Mouse (Mus musculus) WW6 (cell line): Measurements from ENCODE around the gene 9130023H24Rik.

Experiments used
- DNase-seq: peaks from one replicate; pipeline ENCODE4 v3.0.0-alpha.2; 2013; ENCODE audit warnings: low read depth, low spot score

The 9130023H24Rik gene

GRCm38 (mm10) chr7:128246496-128247391 is 8.9 kb upstream of the 9130023H24Rik start, which contains the start of gene Tgfb1i1:
TSS of gene Tgfb1i1 (plus strand) at chr7:128246812.
- no peak for DNase-seq

DNA sequence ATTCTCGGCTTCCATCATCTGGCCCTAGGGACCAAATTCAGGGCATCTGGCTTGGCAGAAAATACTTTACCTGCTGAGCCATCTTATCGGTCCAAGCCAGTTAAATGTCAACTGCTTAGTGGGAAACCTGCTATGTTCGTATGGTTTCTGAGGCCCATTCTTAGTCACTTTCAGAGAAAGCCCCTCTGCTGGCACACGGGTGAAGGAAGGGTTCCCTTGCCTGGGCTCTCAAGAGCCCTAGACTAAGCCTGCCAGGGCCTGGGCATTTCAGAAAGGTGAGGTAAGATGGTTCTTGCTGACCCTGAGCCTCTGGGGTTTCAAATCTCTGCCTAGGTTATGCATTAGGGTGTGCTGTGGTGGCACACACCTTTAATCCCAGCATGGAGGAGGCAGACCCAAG is 7.7 kb upstream of the 9130023H24Rik start:
- DNase-seq: no peak

DNA sequence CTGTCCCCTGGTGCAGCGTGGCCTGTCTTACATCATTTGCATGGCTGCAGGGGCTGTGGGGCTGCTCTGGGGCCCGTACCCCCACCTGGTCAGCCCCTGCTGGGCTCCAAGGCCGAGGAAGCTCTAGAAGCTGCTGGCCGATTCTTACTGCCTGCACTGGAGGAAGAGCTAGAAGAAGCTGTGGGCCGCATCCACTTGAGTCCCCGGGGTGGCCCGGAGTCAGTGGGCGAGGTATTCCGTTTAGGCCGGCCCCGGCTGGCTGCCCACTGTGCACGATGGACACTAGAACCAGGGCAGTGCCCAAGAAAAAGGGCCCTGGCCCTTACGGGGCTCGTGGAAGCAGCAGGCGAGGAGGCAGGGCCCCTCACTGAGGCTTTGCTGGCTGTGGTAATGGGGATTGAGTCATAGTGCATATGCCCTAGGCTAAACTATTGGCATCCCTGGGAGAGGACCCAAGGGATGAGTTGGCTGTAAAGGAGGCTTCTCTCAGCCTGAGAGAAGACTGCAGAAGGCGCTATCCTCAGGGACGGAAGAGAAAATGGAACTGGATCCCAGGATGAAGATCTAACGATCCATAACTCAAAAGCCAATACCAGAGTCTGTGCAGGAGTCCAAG is 6.7 kb upstream of the 9130023H24Rik start:
- DNase-seq: no peak

DNA sequence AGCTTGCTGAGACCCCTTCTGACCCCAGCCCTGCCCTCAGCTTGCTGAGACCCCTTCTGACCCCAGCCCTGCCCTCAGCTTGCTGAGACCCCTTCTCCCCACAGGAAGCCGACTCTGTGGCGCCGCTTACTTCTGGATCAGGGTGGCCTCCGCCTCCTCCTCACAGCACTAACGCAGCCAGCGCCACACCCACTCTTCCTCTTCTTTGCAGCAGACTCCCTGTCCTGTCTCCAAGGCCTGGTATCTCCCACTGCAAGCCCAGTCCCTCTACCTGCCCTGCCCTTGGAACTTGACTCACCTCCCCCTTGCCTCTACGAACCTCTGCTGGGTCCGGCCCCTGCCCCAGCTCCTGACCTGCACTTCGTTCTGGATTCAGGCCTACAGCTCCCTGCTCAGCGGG is 6.1 kb upstream of the 9130023H24Rik start:
- no peak for DNase-seq

GRCm38 (mm10) chr7:128242331-128242730 is 4.5 kb upstream of the 9130023H24Rik start:
- DNase-seq: no peak

GRCm38 (mm10) chr7:128240131-128240784 is 2.4 kb upstream of the 9130023H24Rik start:
- DNase-seq: no peak

DNA sequence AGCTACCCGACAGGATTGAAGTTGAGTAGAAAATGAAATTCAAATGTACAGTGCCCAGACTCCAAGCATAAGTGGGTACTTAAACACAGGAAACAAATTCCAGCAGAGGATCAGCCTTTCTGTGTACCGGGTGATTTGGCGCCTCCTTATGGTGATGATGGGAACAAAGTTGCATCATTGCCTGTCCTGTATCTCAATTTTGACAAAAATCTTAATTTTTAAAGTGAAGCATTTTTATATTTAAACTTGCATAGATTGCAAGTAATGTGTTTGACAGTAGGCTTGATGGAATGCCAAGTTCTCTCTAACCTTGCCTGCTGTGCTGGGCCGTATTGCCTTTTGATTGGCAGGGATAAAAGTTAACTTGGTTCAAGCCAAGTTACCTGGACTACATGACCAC is 1.2 kb upstream of the 9130023H24Rik start:
- no peak for DNase-seq

DNA sequence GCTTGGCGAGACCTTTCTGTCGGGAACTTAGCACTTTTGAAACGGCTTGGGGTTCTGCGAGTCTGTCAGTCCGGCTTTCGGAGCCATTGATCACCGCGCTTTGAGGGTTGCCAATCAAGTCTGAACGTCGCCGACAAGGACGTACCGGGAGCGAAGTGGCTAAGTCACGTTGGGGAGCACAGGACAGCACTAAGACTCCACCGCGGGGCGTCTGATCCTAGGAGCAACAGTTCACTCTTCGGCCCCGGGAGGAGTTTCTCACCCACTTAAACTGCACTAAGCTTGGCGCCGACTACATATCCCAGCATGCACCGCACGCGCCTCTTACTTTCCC is 271 bp downstream of the 9130023H24Rik start:
- no peak for DNase-seq

DNA sequence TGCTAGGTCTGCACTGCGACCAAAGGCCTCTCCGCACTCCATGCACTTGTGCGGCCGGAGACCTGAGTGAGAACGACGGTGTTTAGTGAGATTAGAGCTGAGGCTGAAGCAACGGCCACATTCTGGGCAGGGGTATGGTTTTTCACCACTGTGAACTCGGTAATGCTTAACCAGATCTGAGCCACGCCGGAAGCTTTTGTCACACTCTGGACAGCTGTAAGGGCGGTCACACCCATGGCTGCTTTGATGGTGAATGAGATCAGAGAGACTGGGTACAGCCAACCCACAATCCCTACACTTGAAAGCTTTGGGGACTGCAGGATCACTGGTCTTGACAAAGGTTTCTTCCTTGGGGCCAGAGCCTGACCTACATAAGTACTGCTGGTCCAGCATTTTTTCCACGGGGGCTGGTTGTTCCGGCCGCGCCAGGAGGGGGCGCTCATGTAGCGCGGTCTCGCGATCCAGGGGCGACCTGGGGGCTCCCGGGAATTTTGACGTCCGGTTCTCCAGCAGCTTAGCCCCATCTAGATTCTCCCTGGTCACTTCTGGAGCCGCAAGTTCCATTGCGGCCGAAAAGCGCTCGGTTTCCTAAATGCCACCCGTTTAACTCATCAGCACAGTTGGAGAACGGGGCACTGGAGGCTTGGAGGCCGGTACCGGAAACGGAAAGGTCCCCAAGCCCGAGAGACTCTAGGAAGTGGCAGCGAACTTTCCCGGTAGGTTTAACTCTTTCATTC is 807 bp downstream of the 9130023H24Rik start, which contains the start of gene Armc5:
TSS of gene Armc5 (plus strand) at position 487 of the 737 bp plus-strand sequence.
- no peak for DNase-seq

DNA sequence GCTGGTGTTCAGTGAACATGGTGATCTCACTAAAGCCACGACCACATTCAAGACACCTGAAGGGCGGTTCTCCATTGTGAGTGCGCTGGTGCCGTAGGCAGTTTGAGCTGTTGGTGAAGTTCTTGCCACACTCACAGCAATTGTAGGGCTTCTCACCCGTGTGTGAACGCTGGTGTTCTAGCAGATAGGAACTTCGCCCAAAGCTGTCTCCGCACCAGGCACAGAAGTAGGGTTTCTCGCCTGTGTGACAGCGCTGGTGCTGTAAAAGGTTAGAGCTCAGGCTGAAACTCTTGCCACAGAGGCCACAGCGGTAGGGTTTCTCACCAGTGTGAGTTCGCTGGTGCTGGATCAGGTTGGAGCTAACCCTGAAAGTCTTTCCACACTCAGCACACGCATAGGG is 1.4 kb downstream of the 9130023H24Rik start:
- DNase-seq: no peak

DNA sequence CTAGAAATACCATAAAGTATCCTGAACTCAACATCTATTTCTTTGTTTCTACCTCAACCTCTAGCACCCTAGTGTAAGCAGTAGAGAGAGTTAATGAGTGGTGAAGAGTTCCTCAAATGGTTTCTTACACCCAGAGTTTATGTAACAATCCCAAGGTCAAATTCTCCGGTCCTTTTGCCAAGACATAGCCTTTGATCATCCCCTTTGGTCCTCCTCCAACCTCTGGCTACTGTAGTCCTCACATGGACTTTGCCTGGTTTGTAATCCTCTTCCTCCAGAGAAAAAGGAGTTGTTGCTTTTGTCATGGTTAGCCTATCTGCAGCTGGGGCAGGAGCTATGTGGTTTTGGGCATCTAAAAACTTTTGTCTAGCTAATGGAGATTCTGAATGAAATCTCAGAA is 2.4 kb downstream of the 9130023H24Rik start:
- no peak for DNase-seq

- no peak for DNase-seq
These were observed 3.0 kb downstream of the 9130023H24Rik start for GRCm38 (mm10) chr7:128234796-128235195.

GRCm38 (mm10) chr7:128231741-128232140 is 6.1 kb downstream of the 9130023H24Rik start:
- DNase-seq: no peak

- DNase-seq: no peak
These were observed 16.9 kb downstream of the 9130023H24Rik start for GRCm38 (mm10) chr7:128220936-128221335.

DNA sequence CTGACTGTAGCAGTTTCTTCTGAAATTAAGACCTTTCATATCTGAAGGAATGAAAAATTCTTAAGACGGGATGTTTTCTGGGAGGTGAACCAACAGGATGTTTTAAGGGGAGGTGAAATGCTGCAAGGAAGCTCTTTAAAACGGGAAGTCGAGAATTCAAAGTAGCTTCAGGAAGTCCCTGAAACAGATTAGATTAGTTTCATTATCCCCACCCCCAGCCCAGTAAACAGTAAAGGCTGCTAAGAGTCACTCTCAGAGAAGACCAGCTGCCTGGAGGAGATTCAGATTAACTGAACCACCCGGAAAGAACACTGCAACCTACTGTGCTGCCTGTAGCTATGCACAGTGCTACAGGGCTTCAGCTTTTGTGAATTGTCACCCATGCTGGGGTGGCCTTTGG is 17.9 kb downstream of the 9130023H24Rik start:
- no peak for DNase-seq

GRCm38 (mm10) chr7:128209826-128210225 is 28.0 kb downstream of the 9130023H24Rik start:
- DNase-seq: no peak

- no peak for DNase-seq
These were observed 29.6 kb downstream of the 9130023H24Rik start for GRCm38 (mm10) chr7:128208187-128208586.

DNA sequence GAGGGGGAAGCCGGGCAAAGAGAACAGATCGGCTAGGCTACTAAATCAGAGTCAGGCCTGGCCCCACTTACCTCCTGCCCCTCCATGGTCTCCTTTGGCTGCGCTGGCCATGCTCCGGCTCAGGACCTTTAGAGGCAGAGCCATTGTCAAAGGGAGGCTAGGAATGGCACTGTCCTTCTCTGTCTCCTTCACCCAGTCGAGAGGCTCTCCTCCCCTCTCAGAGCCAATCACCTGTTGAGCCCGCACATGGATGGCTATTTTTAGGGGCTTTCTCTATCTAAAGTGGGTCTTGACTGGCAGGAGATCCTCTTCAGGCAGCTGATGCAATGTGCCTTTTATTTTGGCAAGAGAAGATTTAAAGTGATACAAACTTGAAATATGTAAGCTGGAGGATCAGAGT is 31.7 kb downstream of the 9130023H24Rik start, which contains the start of gene Cox6a2:
TSS of gene Cox6a2 (minus strand) at position 236 of the 400 bp plus-strand sequence.
- DNase-seq: no peak

DNA sequence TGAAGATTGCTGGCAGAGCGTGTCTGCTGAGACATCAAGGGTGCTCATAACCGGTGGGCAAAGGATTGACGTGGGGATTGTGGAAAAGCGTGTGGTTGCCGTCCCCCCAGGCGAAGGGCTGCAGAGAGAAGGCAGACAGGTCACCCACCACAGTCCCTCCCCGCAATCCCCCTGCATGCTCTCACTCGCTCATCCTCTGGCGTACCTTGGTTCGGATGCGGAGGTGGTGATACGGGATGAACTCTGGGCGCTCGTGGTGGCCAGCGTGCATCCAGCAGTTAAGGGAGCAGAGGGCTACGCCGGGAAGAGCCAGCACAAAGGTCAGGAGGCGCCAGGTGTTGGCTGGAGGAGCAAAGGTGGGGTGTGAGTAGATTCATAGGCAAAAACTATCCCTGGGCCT is 32.1 kb downstream of the 9130023H24Rik start:
- no peak for DNase-seq

- DNase-seq: no peak
These were observed 33.7 kb downstream of the 9130023H24Rik start for GRCm38 (mm10) chr7:128204179-128204578.

GRCm38 (mm10) chr7:128203071-128203470 is 34.8 kb downstream of the 9130023H24Rik start:
- no peak for DNase-seq

DNA sequence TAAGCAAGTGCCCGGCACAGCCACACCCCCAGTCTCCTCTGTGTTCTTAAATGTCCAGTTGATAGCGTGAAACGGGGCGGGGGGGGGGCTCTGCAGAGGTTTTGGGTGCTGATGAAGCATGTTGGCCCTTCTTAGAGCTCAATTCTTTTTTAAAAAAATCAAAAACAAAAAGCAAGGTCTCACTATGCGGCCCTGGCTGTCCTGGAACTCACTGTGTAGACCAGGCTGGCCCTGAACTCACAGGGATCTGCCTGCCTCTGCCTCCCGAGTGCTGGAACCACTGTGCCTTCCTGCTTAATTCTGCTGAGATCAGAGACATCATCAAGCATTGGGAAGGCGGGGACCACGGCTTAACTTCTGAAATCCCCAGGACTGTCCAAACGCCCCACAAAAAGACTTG is 36.2 kb downstream of the 9130023H24Rik start:
- no peak for DNase-seq
